Mouse (Mus musculus) lung, postnatal 0 days (tissue): ENCODE results near the gene Chmp4b. TPM values are rescaled to one million over a fixed set of nuclear protein-coding genes. Genes with fewer than 3 reads are reported as not detected.
A peak's percentile ranks its signal among the peaks of the same experiment; 100 is the strongest.

ENCODE experiments used
- ATAC-seq: fragments of 200-750 bp; cut with Nextera tagmentation; 2 replicates; pipeline ENCODE4 v1.8.0; 2017; ENCODE audit warnings: moderate library complexity
- DNase-seq: peaks from one replicate; pipeline ENCODE4 v3.0.0-alpha.2; 2016; ENCODE audit warnings: low spot score
- H3K27ac ChIP-seq: fragments of 300-500 bp; sonication (generic); 2 replicates; pipeline ENCODE4 v1.5.1; 2014; ENCODE audit warnings: antibody characterized with exemption, mild to moderate bottlenecking, low read length, mixed read lengths
- H3K27me3 ChIP-seq: fragments of 300-500 bp; sonication (generic); replicated peaks from 2 replicates; pipeline ENCODE4 v1.6.1; 2014; ENCODE audit warnings: low read length, mixed read lengths; ENCODE audit not compliant: insufficient read depth
- H3K36me3 ChIP-seq: fragments of 300-500 bp; sonication (generic); 2 replicates; pipeline ENCODE4 v1.6.1; 2014; ENCODE audit warnings: low read length, mixed read lengths; ENCODE audit not compliant: insufficient read depth
- H3K4me1 ChIP-seq: fragments of 300-500 bp; sonication (generic); 2 replicates; pipeline ENCODE4 v1.6.1; 2014; ENCODE audit warnings: antibody characterized with exemption, low read depth, low read length, mixed read lengths; ENCODE audit not compliant: insufficient read depth
- H3K4me2 ChIP-seq: fragments of 300-500 bp; sonication (generic); replicated peaks from 2 replicates; pipeline ENCODE4 v1.6.1; 2014; ENCODE audit warnings: low read depth, mild to moderate bottlenecking, low read length, moderate library complexity, mixed read lengths
- H3K4me3 ChIP-seq: fragments of 300-500 bp; sonication (generic); 2 replicates; pipeline ENCODE4 v1.5.1; 2014; ENCODE audit warnings: low read depth, low read length
- H3K9ac ChIP-seq: fragments of 300-500 bp; sonication (generic); replicated peaks from 2 replicates; pipeline ENCODE4 v1.6.1; 2014; ENCODE audit warnings: low read depth, mild to moderate bottlenecking
- H3K9me3 ChIP-seq: fragments of 300-500 bp; sonication (generic); 2 replicates; pipeline ENCODE4 v1.6.1; 2016; ENCODE audit warnings: low read length, mixed read lengths
- CTCF ChIP-seq: IDR thresholded peaks from 2 replicates; pipeline ENCODE4 v1.5.1; 2016; ENCODE audit warnings: antibody characterized with exemption, mild to moderate bottlenecking
- EP300 ChIP-seq: IDR thresholded peaks from 2 replicates; pipeline ENCODE4 v1.6.1; 2016; ENCODE audit warnings: antibody characterized with exemption, mild to moderate bottlenecking, control low read depth
- WGBS: fragments of 180-500 bp; shearing (Covaris S2); extraction: QIAGEN DNeasy Blood & Tissue Kit; methylation state at CpG from one replicate; pipeline ENCODE4 v1.1.7; 2014; 5-methylcytosine and 5-hydroxymethylcytosine counted together
- polyA plus RNA-seq: library from polyadenylated mRNA; unstranded; fragments of >200 nt; fragmentation: Nextera tagmentation; extraction: Ambion mirVana; gene quantifications from 2 replicates; pipeline ENCODE4 v1.2.1, GENCODE M21; 2015

Chmp4b gene
- polyA plus RNA-seq, 1 experiment from 2014 or later = 33.7 TPM

DNA sequence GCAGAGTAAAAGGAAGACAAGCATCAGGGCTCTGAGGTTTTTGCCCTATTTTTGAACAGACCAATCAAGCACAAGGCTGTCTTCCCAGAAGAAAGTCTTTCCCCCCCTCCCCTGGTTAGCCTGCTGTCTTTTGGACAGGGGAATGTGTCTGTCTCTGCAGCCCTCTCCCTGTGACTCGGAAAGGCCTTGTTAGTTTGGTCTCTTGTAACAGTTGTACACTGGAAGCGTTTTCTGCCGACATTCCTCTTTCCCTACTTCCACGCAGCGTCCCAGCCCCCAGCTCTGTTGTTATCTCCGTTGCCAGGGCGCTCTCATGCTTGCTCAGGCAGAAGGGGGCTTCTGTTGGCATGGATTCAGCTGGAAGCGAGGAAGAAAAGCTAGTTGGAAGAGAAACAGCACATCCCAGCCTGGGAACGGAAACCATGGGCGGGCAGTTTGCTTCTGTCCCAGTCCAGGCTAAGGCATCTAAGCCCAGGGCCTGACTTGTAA lies 26.2 kb downstream of the Chmp4b start:
- Histone ChIP-seq H3K27ac (peak overlapping the region; percentile 84), H3K27me3 (no peaks in the 10 kb centered on the region), H3K4me1 (peaks cover 21% of the 10 kb centered on the region; the same call in 1 of the 2 replicates), H3K9me3 (no peaks in the 10 kb centered on the region), H3K36me3 (no peaks in the 10 kb centered on the region), H3K4me3 (no peak overlapping the region), H3K9ac (peak overlapping the region; percentile 3; the same call in 1 of the 2 replicates), H3K4me2 (peak overlapping the region; percentile 39)
- DNase-seq (peak; percentile 86), ATAC-seq (peak; percentile 71)
- TF ChIP-seq EP300 (no peak), CTCF (no peak)
- 7% methylated on average over 10 of the region's 10 CpGs for WGBS

DNA sequence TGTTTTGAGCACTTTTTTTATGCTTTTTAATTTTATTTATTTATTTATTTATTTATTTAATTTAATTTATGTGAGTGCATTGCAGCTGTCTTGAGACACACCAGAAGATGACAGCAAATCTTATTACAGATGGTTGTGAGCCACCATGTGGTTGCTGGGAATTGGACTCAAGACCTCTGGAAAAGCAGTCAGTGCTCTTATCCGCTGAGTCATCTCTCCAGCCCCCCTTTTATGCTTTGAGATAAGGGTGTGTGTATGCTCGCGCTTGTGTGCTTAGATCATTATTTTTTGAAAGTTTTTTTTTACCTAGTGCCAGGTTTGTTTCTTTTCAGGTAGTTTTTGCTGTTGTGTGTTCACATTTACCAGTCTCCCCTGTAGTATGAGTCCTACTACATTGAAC lies 27.5 kb downstream of the Chmp4b start:
- Histone ChIP-seq H3K27ac (peak overlapping the region; percentile 47; the same call in 1 of the 2 replicates), H3K27me3 (no peaks in the 10 kb centered on the region), H3K4me3 (no peak overlapping the region), H3K9me3 (no peaks in the 10 kb centered on the region), H3K9ac (no peak overlapping the region), H3K4me1 (peaks cover 19% of the 10 kb centered on the region; the same call in 1 of the 2 replicates), H3K4me2 (no peak overlapping the region), H3K36me3 (no peaks in the 10 kb centered on the region)
- TF ChIP-seq EP300 = 0 out of 2 replicates have a peak, but pooled peaks have one; percentile 32
- TF ChIP-seq CTCF = peak; percentile 21; the same call in 1 of the 2 replicates
- peak; percentile 41 for DNase-seq
- 0 out of 2 replicates have a peak, but pooled peaks have one; percentile 22 for ATAC-seq
- WGBS = 61% methylated on average over 3 of the region's 3 CpGs

DNA sequence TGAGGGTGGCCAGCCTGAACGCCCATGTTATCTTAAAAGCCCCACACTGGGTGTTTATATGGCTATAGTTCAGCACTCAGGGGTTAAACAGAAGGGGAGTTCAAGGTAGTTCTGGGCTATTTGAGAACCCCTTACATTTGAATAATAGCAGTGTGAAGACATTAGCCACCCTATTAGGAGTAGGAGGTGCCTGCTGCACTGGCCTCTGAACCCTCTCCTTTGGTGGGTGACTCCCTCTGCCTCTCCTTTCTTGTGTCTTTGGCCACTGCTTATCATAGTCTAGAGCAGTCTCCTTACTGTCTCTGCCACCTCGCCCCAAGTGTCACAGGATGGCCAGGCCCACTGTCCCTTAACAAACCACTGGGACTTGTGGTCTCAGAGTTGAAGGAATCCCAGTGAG lies 28.8 kb downstream of the Chmp4b start:
- DNase-seq = no peak
- H3K27ac ChIP-seq = no peak overlapping the region
- no peaks in the 10 kb centered on the region for H3K9me3 ChIP-seq
- H3K36me3 ChIP-seq = no peaks in the 10 kb centered on the region
- no peak overlapping the region for H3K4me3 ChIP-seq
- ATAC-seq = no peak
- H3K4me1 ChIP-seq = peaks cover 17% of the 10 kb centered on the region; the same call in 1 of the 2 replicates
- TF ChIP-seq EP300 (no peak), CTCF (no peak)
- no peak overlapping the region for H3K9ac ChIP-seq
- no peaks in the 10 kb centered on the region for H3K27me3 ChIP-seq
- no peak overlapping the region for H3K4me2 ChIP-seq
- WGBS = 68% methylated on average over 2 of the region's 2 CpGs

DNA sequence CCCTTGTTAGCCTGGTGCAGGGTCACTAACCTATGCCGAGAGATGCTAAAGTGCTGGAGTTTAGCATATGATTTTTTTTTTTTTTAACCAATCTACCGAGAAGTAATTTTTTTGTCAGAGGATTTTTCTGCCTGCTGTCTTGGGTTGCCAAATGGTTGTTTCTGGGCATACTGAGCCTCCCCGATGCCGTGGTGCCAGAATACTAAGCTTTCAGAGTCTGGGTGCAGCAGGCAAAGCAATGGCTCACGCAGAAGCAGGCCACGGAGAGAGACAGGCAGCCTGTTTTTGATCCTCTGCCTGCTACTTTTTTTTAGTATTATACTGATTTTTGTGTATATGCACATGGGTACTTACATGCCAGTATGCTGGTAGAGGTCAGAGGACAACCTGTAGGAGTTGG lies 29.4 kb downstream of the Chmp4b start:
- no peak overlapping the region for H3K4me2 ChIP-seq
- H3K36me3 ChIP-seq = no peaks in the 10 kb centered on the region
- H3K4me3 ChIP-seq = no peak overlapping the region
- no peak overlapping the region for H3K27ac ChIP-seq
- no peaks in the 10 kb centered on the region for H3K9me3 ChIP-seq
- DNase-seq = no peak
- H3K27me3 ChIP-seq = no peaks in the 10 kb centered on the region
- H3K9ac ChIP-seq = no peak overlapping the region
- no peak for ATAC-seq
- peaks cover 14% of the 10 kb centered on the region; the same call in 1 of the 2 replicates for H3K4me1 ChIP-seq
- WGBS = 89% methylated on average over 6 of the region's 6 CpGs
- TF ChIP-seq EP300 = no peak
- no peak for TF ChIP-seq CTCF

DNA sequence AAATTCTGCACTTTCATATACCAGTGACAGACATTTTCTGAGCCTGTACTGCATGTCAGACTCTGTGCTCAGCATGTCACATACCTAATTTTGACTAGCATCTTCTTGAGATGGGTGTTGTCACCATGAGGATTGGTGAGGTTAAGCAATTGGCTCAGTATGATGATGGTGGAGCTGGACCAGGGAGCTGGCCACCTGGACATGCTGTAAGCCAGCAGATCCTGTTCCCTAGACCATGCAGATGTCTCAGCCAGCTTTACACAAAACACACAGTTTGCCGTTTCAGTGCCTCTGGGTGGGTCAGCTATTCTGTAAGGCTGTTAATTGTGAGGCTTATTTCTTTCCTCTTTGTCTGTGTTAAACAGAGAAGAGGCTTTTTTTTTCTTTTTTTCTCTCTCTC lies 31.2 kb downstream of the Chmp4b start:
- Histone ChIP-seq H3K4me2 (no peak overlapping the region), H3K4me3 (no peak overlapping the region), H3K4me1 (peaks cover 2% of the 10 kb centered on the region; the same call in 1 of the 2 replicates), H3K27me3 (no peaks in the 10 kb centered on the region), H3K9me3 (no peaks in the 10 kb centered on the region), H3K9ac (no peak overlapping the region), H3K36me3 (no peaks in the 10 kb centered on the region), H3K27ac (no peak overlapping the region)
- 63% methylated on average over 1 of the region's 1 CpGs for WGBS
- TF ChIP-seq EP300 (no peak), CTCF (no peak)
- no peak for DNase-seq
- no peak for ATAC-seq

DNA sequence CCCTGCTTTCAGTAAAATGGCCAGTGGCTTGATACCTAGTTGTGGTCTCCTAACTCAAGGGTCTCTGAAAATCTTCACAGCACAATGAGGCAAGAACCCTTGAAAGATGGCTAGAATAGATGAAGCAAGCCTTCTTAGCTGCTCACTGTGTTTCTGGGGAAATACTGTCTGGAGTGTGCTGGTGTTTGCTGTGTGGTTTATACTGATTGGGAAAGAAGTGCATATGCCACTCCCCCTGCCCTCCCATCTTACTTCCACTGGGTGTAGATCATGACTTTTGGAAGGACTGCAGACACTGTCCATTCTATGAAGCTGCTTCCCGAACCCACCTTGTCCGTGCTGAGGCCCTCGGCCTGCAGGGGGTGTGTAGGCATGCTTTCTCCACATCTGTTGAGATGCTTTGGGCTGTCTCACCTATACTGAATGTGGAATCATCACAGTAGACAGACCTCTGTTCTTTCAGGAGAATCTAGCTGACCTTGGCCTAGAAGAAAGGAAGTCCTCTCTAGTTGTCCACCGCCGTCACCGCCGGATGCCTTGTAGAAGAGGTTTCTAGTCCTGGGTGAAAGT lies 33.5 kb downstream of the Chmp4b start:
- no peak overlapping the region for H3K4me2 ChIP-seq
- peaks cover 8% of the 10 kb centered on the region; the same call in 1 of the 2 replicates for H3K36me3 ChIP-seq
- no peak overlapping the region for H3K4me3 ChIP-seq
- 90% methylated on average over 7 of the region's 7 CpGs for WGBS
- no peaks in the 10 kb centered on the region; the same call in 1 of the 2 replicates for H3K4me1 ChIP-seq
- no peak for TF ChIP-seq EP300
- TF ChIP-seq CTCF = peak; percentile 7; the same call in 1 of the 2 replicates
- no peak overlapping the region for H3K9ac ChIP-seq
- ATAC-seq = 0 out of 2 replicates have a peak, but pooled peaks have one; percentile 26
- no peaks in the 10 kb centered on the region for H3K9me3 ChIP-seq
- peak; percentile 57 for DNase-seq
- no peak overlapping the region for H3K27ac ChIP-seq
- H3K27me3 ChIP-seq = no peaks in the 10 kb centered on the region
